Mouse (Mus musculus) kidney, embryonic 14.5 days (tissue): ENCODE results near the gene Mettl7b. TPM values are rescaled to one million over a fixed set of nuclear protein-coding genes. Genes with fewer than 3 reads are reported as not detected.

Source experiments
- ATAC-seq: fragments of 200-750 bp; cut with Nextera tagmentation; 2 replicates; pipeline ENCODE4 v1.8.0; 2017; ENCODE audit warnings: moderate number of reproducible peaks, mild to moderate bottlenecking, moderate TSS enrichment, moderate library complexity; ENCODE audit not compliant: low FRiP score, low TSS enrichment
- H3K27ac ChIP-seq: fragments of 300-500 bp; sonication (generic); 2 replicates; pipeline ENCODE4 v1.5.1; 2014; ENCODE audit warnings: low read depth, mild to moderate bottlenecking, low read length, moderate library complexity, mixed read lengths
- H3K27me3 ChIP-seq: fragments of 300-500 bp; sonication (generic); 2 replicates; pipeline ENCODE4 v1.6.1; 2014; ENCODE audit warnings: mild to moderate bottlenecking, low read length; ENCODE audit not compliant: control insufficient read depth, insufficient read depth
- H3K36me3 ChIP-seq: fragments of 300-500 bp; sonication (generic); 2 replicates; pipeline ENCODE4 v1.6.1; 2014; ENCODE audit warnings: low read length, mixed read lengths; ENCODE audit not compliant: control insufficient read depth, insufficient read depth
- H3K4me1 ChIP-seq: fragments of 300-500 bp; sonication (generic); 2 replicates; pipeline ENCODE4 v1.6.1; 2014; ENCODE audit warnings: low read length, mixed read lengths; ENCODE audit not compliant: control insufficient read depth, insufficient read depth
- H3K4me2 ChIP-seq: fragments of 300-500 bp; sonication (generic); replicated peaks from 2 replicates; pipeline ENCODE4 v1.6.1; 2014; ENCODE audit warnings: low read depth, mild to moderate bottlenecking, low read length
- H3K4me3 ChIP-seq: fragments of 300-500 bp; sonication (generic); 2 replicates; pipeline ENCODE4 v1.5.1; 2014; ENCODE audit warnings: mild to moderate bottlenecking, low read length
- H3K9ac ChIP-seq: fragments of 300-500 bp; sonication (generic); 2 replicates; pipeline ENCODE4 v1.6.1; 2014; ENCODE audit warnings: low read depth, mild to moderate bottlenecking, low read length, moderate library complexity
- H3K9me3 ChIP-seq: fragments of 300-500 bp; sonication (generic); 2 replicates; pipeline ENCODE4 v1.6.1; 2016; ENCODE audit warnings: low read length; ENCODE audit not compliant: control insufficient read depth
- WGBS: fragments of 180-500 bp; shearing (Covaris S2); extraction: QIAGEN DNeasy Blood & Tissue Kit; methylation state at CpG from one replicate; pipeline ENCODE4 v1.1.7; 2014; 5-methylcytosine and 5-hydroxymethylcytosine counted together
- polyA plus RNA-seq: library from polyadenylated mRNA; unstranded; fragments of >200 nt; fragmentation: Nextera tagmentation; extraction: Ambion mirVana; gene quantifications from 2 replicates; pipeline ENCODE4 v1.2.1, GENCODE M21; 2014

The Mettl7b gene
- polyA plus RNA-seq, 1 experiment from 2014 or later = 1.4 TPM

GRCm38 (mm10) chr10:128915550-128915949 is 45.2 kb downstream of the Mettl7b start:
- H3K27me3 ChIP-seq = no peaks in the 10 kb centered on the region
- H3K4me1 ChIP-seq = peaks cover 18% of the 10 kb centered on the region
- H3K9ac ChIP-seq = no peak overlapping the region
- H3K27ac ChIP-seq = no peak overlapping the region
- 88% methylated on average over 2 of the region's 2 CpGs for WGBS
- no peak overlapping the region for H3K4me3 ChIP-seq
- H3K4me2 ChIP-seq = no peak overlapping the region
- no peak for ATAC-seq
- H3K9me3 ChIP-seq = no peaks in the 10 kb centered on the region
- H3K36me3 ChIP-seq = peaks cover 51% of the 10 kb centered on the region; the same call in 1 of the 2 replicates

GRCm38 (mm10) chr10:128913696-128914095 is 47.1 kb downstream of the Mettl7b start:
- H3K9me3 ChIP-seq = no peaks in the 10 kb centered on the region
- no peak overlapping the region for H3K27ac ChIP-seq
- H3K36me3 ChIP-seq = peaks cover 47% of the 10 kb centered on the region; the same call in 1 of the 2 replicates
- 64% methylated on average over 12 of the region's 12 CpGs for WGBS
- H3K9ac ChIP-seq = no peak overlapping the region
- no peak overlapping the region for H3K4me3 ChIP-seq
- ATAC-seq = no peak
- H3K4me1 ChIP-seq = peaks cover 15% of the 10 kb centered on the region
- no peak overlapping the region for H3K4me2 ChIP-seq
- H3K27me3 ChIP-seq = no peaks in the 10 kb centered on the region

- no peaks in the 10 kb centered on the region for H3K9me3 ChIP-seq
- 0 out of 2 replicates have a peak, but pooled peaks have one; percentile 17 for ATAC-seq
- H3K9ac ChIP-seq = no peak overlapping the region
- no peaks in the 10 kb centered on the region for H3K27me3 ChIP-seq
- no peak overlapping the region for H3K4me3 ChIP-seq
- H3K4me2 ChIP-seq = no peak overlapping the region
- 10% methylated on average over 5 of the region's 5 CpGs for WGBS
- peaks cover 15% of the 10 kb centered on the region for H3K4me1 ChIP-seq
- peaks cover 42% of the 10 kb centered on the region; the same call in 1 of the 2 replicates for H3K36me3 ChIP-seq
- no peak overlapping the region; the same call in 1 of the 2 replicates for H3K27ac ChIP-seq
These were observed 47.6 kb downstream of the Mettl7b start for GRCm38 (mm10) chr10:128913219-128913618.

GRCm38 (mm10) chr10:128912791-128913190 is 48.0 kb downstream of the Mettl7b start:
- Histone ChIP-seq H3K4me1 (peaks cover 15% of the 10 kb centered on the region), H3K4me2 (no peak overlapping the region), H3K9me3 (no peaks in the 10 kb centered on the region), H3K27me3 (no peaks in the 10 kb centered on the region), H3K4me3 (no peak overlapping the region), H3K9ac (no peak overlapping the region), H3K36me3 (peaks cover 40% of the 10 kb centered on the region; the same call in 1 of the 2 replicates), H3K27ac (peak overlapping the region; percentile 0; the same call in 1 of the 2 replicates)
- 81% methylated on average over 4 of the region's 4 CpGs for WGBS
- ATAC-seq = no peak

- peaks cover 34% of the 10 kb centered on the region; the same call in 1 of the 2 replicates for H3K36me3 ChIP-seq
- no peak for ATAC-seq
- peaks cover 15% of the 10 kb centered on the region for H3K4me1 ChIP-seq
- no peaks in the 10 kb centered on the region for H3K9me3 ChIP-seq
- no peak overlapping the region for H3K4me2 ChIP-seq
- H3K9ac ChIP-seq = no peak overlapping the region
- H3K4me3 ChIP-seq = no peak overlapping the region
- no peak overlapping the region for H3K27ac ChIP-seq
- H3K27me3 ChIP-seq = no peaks in the 10 kb centered on the region
- 83% methylated on average over 4 of the region's 4 CpGs for WGBS
These were observed 48.5 kb downstream of the Mettl7b start for GRCm38 (mm10) chr10:128912268-128912667.

GRCm38 (mm10) chr10:128911430-128911829 is 49.4 kb downstream of the Mettl7b start:
- Histone ChIP-seq H3K9me3 (no peaks in the 10 kb centered on the region), H3K4me2 (no peak overlapping the region), H3K9ac (peak overlapping the region; percentile 96; the same call in 1 of the 2 replicates), H3K4me3 (peak overlapping the region; percentile 72; the same call in 1 of the 2 replicates), H3K27me3 (no peaks in the 10 kb centered on the region), H3K36me3 (peaks cover 28% of the 10 kb centered on the region; the same call in 1 of the 2 replicates), H3K27ac (no peak overlapping the region), H3K4me1 (peaks cover 15% of the 10 kb centered on the region)
- no peak for ATAC-seq
- WGBS = 96% methylated on average over 6 of the region's 6 CpGs

GRCm38 (mm10) chr10:128910066-128910841 is 50.5 kb downstream of the Mettl7b start:
- no peaks in the 10 kb centered on the region for H3K27me3 ChIP-seq
- peak; percentile 36 for ATAC-seq
- H3K36me3 ChIP-seq = peaks cover 25% of the 10 kb centered on the region; the same call in 1 of the 2 replicates
- peak overlapping the region; percentile 96 for H3K9ac ChIP-seq
- WGBS = 0% methylated on average over 39 of the region's 66 CpGs
- peaks cover 15% of the 10 kb centered on the region for H3K4me1 ChIP-seq
- H3K9me3 ChIP-seq = no peaks in the 10 kb centered on the region
- H3K4me3 ChIP-seq = peak overlapping the region; percentile 72
- peak overlapping the region; percentile 72 for H3K4me2 ChIP-seq
- peak overlapping the region; percentile 89 for H3K27ac ChIP-seq

- H3K9me3 ChIP-seq = no peaks in the 10 kb centered on the region
- peak overlapping the region; percentile 89 for H3K27ac ChIP-seq
- peak overlapping the region; percentile 72 for H3K4me2 ChIP-seq
- H3K9ac ChIP-seq = peak overlapping the region; percentile 96
- WGBS = 0% methylated on average over 37 of the region's 41 CpGs
- peaks cover 15% of the 10 kb centered on the region for H3K4me1 ChIP-seq
- peaks cover 25% of the 10 kb centered on the region; the same call in 1 of the 2 replicates for H3K36me3 ChIP-seq
- H3K27me3 ChIP-seq = no peaks in the 10 kb centered on the region
- peak overlapping the region; percentile 72 for H3K4me3 ChIP-seq
- ATAC-seq = peak; percentile 86
These were observed 51.2 kb downstream of the Mettl7b start for GRCm38 (mm10) chr10:128909567-128910028.
